Mouse (Mus musculus) thymus, postnatal 36 days (tissue): ENCODE results near the gene B2m.

Experiments
- DNase-seq, 2 experiments: peaks; one replicate each; pipeline ENCODE4 v3.0.0; 2022; ENCODE audit warnings: mixed read lengths in 2 of 2

B2m gene

DNA sequence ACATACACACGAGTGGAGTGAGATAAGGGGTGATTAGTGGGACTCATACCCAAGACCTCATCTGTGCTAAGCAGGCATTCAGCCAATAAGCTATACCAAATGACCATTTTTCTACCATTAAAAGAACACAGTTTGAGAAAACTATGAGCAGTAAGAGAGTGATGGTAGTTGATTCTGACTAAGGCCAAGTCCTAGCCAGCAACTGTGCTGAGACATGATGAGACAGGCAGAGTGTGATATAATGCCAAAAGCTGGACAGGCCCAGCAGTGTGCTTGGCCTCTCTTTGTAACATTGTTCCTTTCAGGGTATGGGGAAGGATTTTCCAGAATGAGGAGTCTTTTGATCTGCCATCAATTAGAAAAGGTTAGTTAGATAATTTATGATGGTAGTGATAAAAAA is 54.0 kb downstream of the B2m start:
- no peak for DNase-seq
